Mouse (Mus musculus): ENCODE measurements around the gene Gm12695.

DNA sequence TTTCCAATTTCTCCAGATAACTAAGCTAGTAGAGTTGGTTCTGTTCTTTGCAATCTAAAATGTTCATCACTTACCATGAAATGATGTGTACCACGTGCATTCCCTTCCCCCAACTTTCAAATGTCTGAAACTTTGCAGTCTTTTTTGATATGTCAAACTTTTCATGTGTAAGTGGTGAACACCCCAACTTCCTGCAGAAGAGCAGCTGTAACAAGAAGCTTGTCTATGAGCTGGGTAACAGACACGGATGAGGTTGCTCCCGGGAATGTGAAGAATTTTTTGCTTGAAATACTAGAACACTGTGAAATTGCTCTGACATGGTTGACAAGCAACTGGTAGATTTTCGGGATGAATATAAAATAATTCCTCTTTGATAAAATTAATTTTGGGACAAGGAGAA lies 55.7 kb downstream of the Gm12695 start:
- no peak for TF ChIP-seq CTCF (conservative IDR thresholded peaks at IDR 0.05; ENCODE audit: low read length)
- TF ChIP-seq NANOG (IDR thresholded peaks at IDR 0.05; ENCODE audit: borderline replicate concordance, low read length) = no peak
- TF ChIP-seq POU5F1 (IDR thresholded peaks at IDR 0.05; ENCODE audit: borderline replicate concordance, low read length) = no peak
